19 mouse cellular contexts compared by ENCODE assay signal in genomic region chr17:5053201-5053600, GRCm38 (mm10). TPM values are rescaled to one million over a fixed set of nuclear protein-coding genes. Genes with fewer than 3 reads are reported as not detected.
DNase-seq lines count a peak whose midpoint lies in the region; ATAC-seq lines count a peak whose summit lies in the region.
"Had no signal": no experiment of that assay in that cellular context is flagged by ENCODE, and none has a peak within 500 bp of the region (broad histone marks: within the 10 kb centered on the region; RNA-seq: fewer than 3 reads in every experiment).

No protein-coding gene starts in this region.

- H3K9me3 ChIP-seq in forebrain, embryonic 13.5 days (replicated peaks), result no peaks in the 10 kb centered on the region
- no peaks in the 10 kb centered on the region for H3K9me3 ChIP-seq in forebrain, embryonic 16.5 days (ENCODE audit: control insufficient read depth, low read length)
- no peaks in the 10 kb centered on the region for H3K9me3 ChIP-seq in lung, embryonic 16.5 days (ENCODE audit: control insufficient read depth, low read length)
- no peaks in the 10 kb centered on the region for H3K9me3 ChIP-seq in intestine, embryonic 15.5 days
- H3K9me3 ChIP-seq in stomach, embryonic 16.5 days (replicated peaks; ENCODE audit: control insufficient read depth, low read length), result no peaks in the 10 kb centered on the region
- H3K9me3 ChIP-seq: embryonic facial prominence, embryonic 13.5 days; midbrain, embryonic 12.5 days had no signal

- DNase-seq in lung, postnatal 4 days, result no peak
- no peak for DNase-seq in MN1 (ENCODE audit: low spot score)
- no peak for DNase-seq in lung, postnatal 14 days
- DNase-seq: adrenal gland, postnatal 25 days; cerebellum, adult 9-10 months; heart, adult 11 months; kidney, adult 8-10 months; kidney, postnatal 25 days; layer of hippocampus, adult 9-11 months; spleen, adult 18-20 months; thymus, postnatal 14 days had no signal

- H3K4me3 ChIP-seq in forebrain, embryonic 13.5 days, result no peak overlapping the region
- no peak overlapping the region for H3K4me3 ChIP-seq in forebrain, embryonic 16.5 days (replicated peaks; ENCODE audit: low read length)
- no peak overlapping the region for H3K4me3 ChIP-seq in lung, embryonic 16.5 days (ENCODE audit: low read length)
- H3K4me3 ChIP-seq in intestine, embryonic 15.5 days (replicated peaks), result no peak overlapping the region
- no peak overlapping the region for H3K4me3 ChIP-seq in stomach, embryonic 16.5 days (replicated peaks; ENCODE audit: low read length)
- H3K4me3 ChIP-seq: embryonic facial prominence, embryonic 13.5 days; midbrain, embryonic 12.5 days had no signal

- peaks cover 50% of the 10 kb centered on the region for H3K4me1 ChIP-seq in forebrain, embryonic 13.5 days
- H3K4me1 ChIP-seq in forebrain, embryonic 16.5 days (replicated peaks; ENCODE audit: control insufficient read depth, insufficient read depth, low read length), result peaks cover 20% of the 10 kb centered on the region
- H3K4me1 ChIP-seq in lung, embryonic 16.5 days (replicated peaks; ENCODE audit: control insufficient read depth, insufficient read depth, low read length), result peaks cover 55% of the 10 kb centered on the region
- peaks cover 42% of the 10 kb centered on the region for H3K4me1 ChIP-seq in intestine, embryonic 15.5 days (replicated peaks)
- peaks cover 58% of the 10 kb centered on the region for H3K4me1 ChIP-seq in stomach, embryonic 16.5 days (ENCODE audit: control insufficient read depth, insufficient read depth, low read length)

- no peak overlapping the region for H3K4me2 ChIP-seq in forebrain, embryonic 13.5 days
- no peak overlapping the region for H3K4me2 ChIP-seq in forebrain, embryonic 16.5 days (ENCODE audit: low read length)
- H3K4me2 ChIP-seq in lung, embryonic 16.5 days (ENCODE audit: low read depth, low read length), result no peak overlapping the region
- no peak overlapping the region for H3K4me2 ChIP-seq in intestine, embryonic 15.5 days (replicated peaks)
- H3K4me2 ChIP-seq in stomach, embryonic 16.5 days (ENCODE audit: low read depth, low read length), result peak overlapping the region; percentile 4; the same call in 1 of the 2 replicates
- H3K4me2 ChIP-seq: embryonic facial prominence, embryonic 13.5 days; midbrain, embryonic 12.5 days had no signal

- H3K9ac ChIP-seq in forebrain, embryonic 13.5 days, result no peak overlapping the region
- H3K9ac ChIP-seq in forebrain, embryonic 16.5 days (replicated peaks; ENCODE audit: low read depth, low read length), result no peak overlapping the region
- no peak overlapping the region for H3K9ac ChIP-seq in lung, embryonic 16.5 days (ENCODE audit: low read length)
- H3K9ac ChIP-seq in intestine, embryonic 15.5 days, result no peak overlapping the region
- H3K9ac ChIP-seq in stomach, embryonic 16.5 days (ENCODE audit: low read length), result no peak overlapping the region
- H3K9ac ChIP-seq: embryonic facial prominence, embryonic 13.5 days; midbrain, embryonic 12.5 days had no signal

- H3K36me3 ChIP-seq in forebrain, embryonic 13.5 days (ENCODE audit: poor library complexity, severe bottlenecking), result peaks cover 5% of the 10 kb centered on the region; the same call in 1 of the 2 replicates
- H3K36me3 ChIP-seq in forebrain, embryonic 16.5 days (ENCODE audit: control insufficient read depth, insufficient read depth), result no peaks in the 10 kb centered on the region
- H3K36me3 ChIP-seq in lung, embryonic 16.5 days (ENCODE audit: control insufficient read depth, insufficient read depth, low read length), result no peaks in the 10 kb centered on the region
- H3K36me3 ChIP-seq in intestine, embryonic 15.5 days, result no peaks in the 10 kb centered on the region; the same call in 1 of the 2 replicates
- no peaks in the 10 kb centered on the region for H3K36me3 ChIP-seq in stomach, embryonic 16.5 days (ENCODE audit: control insufficient read depth, insufficient read depth, low read length)

- no peaks in the 10 kb centered on the region for H3K27me3 ChIP-seq in forebrain, embryonic 13.5 days
- no peaks in the 10 kb centered on the region for H3K27me3 ChIP-seq in forebrain, embryonic 16.5 days (replicated peaks; ENCODE audit: control insufficient read depth, insufficient read depth, low read length)
- no peaks in the 10 kb centered on the region for H3K27me3 ChIP-seq in lung, embryonic 16.5 days (ENCODE audit: control insufficient read depth, insufficient read depth, low read depth, low read length)
- no peaks in the 10 kb centered on the region for H3K27me3 ChIP-seq in intestine, embryonic 15.5 days (replicated peaks)
- no peaks in the 10 kb centered on the region for H3K27me3 ChIP-seq in stomach, embryonic 16.5 days (ENCODE audit: control insufficient read depth, insufficient read depth, low read length)
- H3K27me3 ChIP-seq: embryonic facial prominence, embryonic 13.5 days; Patski had no signal

- 78% methylated on average over 16 of the region's 16 CpGs for WGBS in forebrain, embryonic 13.5 days
- WGBS in forebrain, embryonic 16.5 days, result 76% methylated on average over 16 of the region's 16 CpGs
- WGBS in lung, embryonic 16.5 days, result 61% methylated on average over 16 of the region's 16 CpGs
- WGBS in intestine, embryonic 15.5 days, result 56% methylated on average over 16 of the region's 16 CpGs
- WGBS in stomach, embryonic 16.5 days, result 50% methylated on average over 16 of the region's 16 CpGs

- no peak overlapping the region for H3K27ac ChIP-seq in forebrain, embryonic 13.5 days
- no peak overlapping the region for H3K27ac ChIP-seq in forebrain, embryonic 16.5 days (ENCODE audit: low read length)
- no peak overlapping the region for H3K27ac ChIP-seq in lung, embryonic 16.5 days (ENCODE audit: low read length)
- no peak overlapping the region for H3K27ac ChIP-seq in intestine, embryonic 15.5 days
- H3K27ac ChIP-seq in stomach, embryonic 16.5 days (ENCODE audit: low read length), result peak overlapping the region; percentile 26; the same call in 1 of the 2 replicates
- H3K27ac ChIP-seq: embryonic facial prominence, embryonic 13.5 days; midbrain, embryonic 12.5 days had no signal

- 0 out of 2 replicates have a peak, but pooled peaks have one; percentile 19 for ATAC-seq in forebrain, embryonic 13.5 days
- no peak; the same call in 1 of the 2 replicates for ATAC-seq in forebrain, embryonic 16.5 days
- peak; percentile 24; the same call in 1 of the 2 replicates for ATAC-seq in lung, embryonic 16.5 days (ENCODE audit: low read depth)
- ATAC-seq in intestine, embryonic 15.5 days, result peak; percentile 88
- peak; percentile 84 for ATAC-seq in stomach, embryonic 16.5 days (ENCODE audit: insufficient read depth, low FRiP score)
- ATAC-seq: Patski had no signal

RNA-seq across cellular contexts. Expression of gene Arid1b, which starts 59.1 kb away (rescaled TPM):
- 11.7 and 12.9 TPM in 2 replicates for polyA plus RNA-seq in forebrain, embryonic 13.5 days (2015; fragmentation: Nextera tagmentation; extraction: Ambion mirVana)
- 15.1 and 15.3 TPM in 2 replicates for polyA plus RNA-seq in forebrain, embryonic 16.5 days (2015; fragmentation: Nextera tagmentation; extraction: Ambion mirVana)
- 10.2 and 10.6 TPM in 2 replicates for polyA plus RNA-seq in lung, embryonic 16.5 days (2015; fragmentation: Nextera tagmentation; extraction: Ambion mirVana)
- 7.4 and 9.1 TPM in 2 replicates for polyA plus RNA-seq in intestine, embryonic 15.5 days (2015; fragmentation: Nextera tagmentation; extraction: Ambion mirVana)
- polyA plus RNA-seq in stomach, embryonic 16.5 days (2015; fragmentation: Nextera tagmentation; extraction: Ambion mirVana), result 9.9 and 10.5 TPM in 2 replicates
